Mouse (Mus musculus): ENCODE measurements around the gene Galr2. TPM values are rescaled to one million over a fixed set of nuclear protein-coding genes. Genes with fewer than 3 reads are reported as not detected.
A peak's percentile ranks its signal among the peaks of the same experiment; 100 is the strongest.

Galr2 gene
- total RNA-seq, 2 experiments from 2014 or later = 0.18 TPM; not detected in 1

DNA sequence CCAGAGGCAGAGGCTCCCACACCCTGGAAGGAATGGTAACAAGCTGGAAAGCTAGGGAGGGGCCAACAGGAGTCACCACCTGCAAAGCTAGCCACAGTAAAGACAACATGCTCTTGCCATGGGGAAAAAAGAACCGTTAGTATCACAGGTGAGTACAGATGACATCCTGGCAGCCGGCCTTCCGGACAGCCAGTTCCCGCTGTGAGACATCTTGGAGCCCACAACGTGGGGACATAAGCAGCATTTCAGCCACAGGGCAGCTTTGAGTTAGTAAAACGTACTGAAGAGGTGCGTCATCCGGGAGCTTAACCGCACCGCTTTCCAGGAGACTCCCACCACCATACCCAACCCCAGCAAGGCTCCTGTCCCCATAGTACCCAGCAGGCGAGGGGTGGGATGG lies 17.5 kb downstream of the Galr2 start:
- intact Hi-C loops (cut with DNase I) = no loop called here
- no peak for DNase-seq (ENCODE audit: low spot score in 2 of 2)

DNA sequence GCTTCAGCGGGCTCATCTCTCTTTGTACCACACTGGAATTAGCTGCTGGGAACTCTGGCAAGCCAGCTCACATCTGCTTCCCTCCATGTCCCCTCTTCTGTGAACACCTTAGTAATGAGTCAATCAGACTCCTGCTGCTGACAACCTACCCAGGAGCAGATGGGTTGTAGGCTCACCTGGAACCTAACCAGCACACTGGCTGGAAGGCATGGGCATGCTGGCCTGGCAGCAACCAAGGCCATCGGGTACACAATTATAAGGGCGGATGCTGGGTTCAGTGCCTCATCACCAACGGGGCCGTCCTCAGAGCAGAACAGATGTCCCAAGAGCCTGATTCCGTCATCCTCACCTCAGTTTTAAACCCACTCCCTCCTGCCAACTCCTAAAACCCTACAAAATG lies 17.9 kb downstream of the Galr2 start:
- DNase-seq (ENCODE audit: low spot score in 2 of 2) = no peak
- intact Hi-C loops (cut with DNase I) = no loop called here

DNA sequence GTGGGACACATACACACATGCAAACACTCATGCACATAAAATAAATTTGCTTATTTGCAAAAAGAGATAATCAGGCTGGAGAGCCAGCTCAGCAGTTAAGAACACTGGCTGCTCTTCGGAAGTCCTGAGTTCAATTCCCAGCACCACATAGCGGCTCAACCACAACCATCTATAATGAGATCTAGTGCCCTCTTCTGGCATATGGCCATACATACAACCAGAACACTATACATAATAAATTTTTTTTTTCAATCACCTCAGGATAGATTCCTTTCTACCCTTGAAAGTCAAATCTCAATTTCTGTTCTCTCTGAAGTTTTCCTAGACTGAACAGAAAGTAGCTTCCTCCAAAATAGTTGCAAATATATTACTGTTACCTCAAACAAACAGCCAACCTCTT lies 24.7 kb downstream of the Galr2 start:
- DNase-seq (ENCODE audit: low spot score in 2 of 2) = no peak
- intact Hi-C loops (cut with DNase I) = loop anchor here (5.0 kb wide), 1 partner anchor 33 kb away; the partner anchor contains the start of gene Srp68

DNA sequence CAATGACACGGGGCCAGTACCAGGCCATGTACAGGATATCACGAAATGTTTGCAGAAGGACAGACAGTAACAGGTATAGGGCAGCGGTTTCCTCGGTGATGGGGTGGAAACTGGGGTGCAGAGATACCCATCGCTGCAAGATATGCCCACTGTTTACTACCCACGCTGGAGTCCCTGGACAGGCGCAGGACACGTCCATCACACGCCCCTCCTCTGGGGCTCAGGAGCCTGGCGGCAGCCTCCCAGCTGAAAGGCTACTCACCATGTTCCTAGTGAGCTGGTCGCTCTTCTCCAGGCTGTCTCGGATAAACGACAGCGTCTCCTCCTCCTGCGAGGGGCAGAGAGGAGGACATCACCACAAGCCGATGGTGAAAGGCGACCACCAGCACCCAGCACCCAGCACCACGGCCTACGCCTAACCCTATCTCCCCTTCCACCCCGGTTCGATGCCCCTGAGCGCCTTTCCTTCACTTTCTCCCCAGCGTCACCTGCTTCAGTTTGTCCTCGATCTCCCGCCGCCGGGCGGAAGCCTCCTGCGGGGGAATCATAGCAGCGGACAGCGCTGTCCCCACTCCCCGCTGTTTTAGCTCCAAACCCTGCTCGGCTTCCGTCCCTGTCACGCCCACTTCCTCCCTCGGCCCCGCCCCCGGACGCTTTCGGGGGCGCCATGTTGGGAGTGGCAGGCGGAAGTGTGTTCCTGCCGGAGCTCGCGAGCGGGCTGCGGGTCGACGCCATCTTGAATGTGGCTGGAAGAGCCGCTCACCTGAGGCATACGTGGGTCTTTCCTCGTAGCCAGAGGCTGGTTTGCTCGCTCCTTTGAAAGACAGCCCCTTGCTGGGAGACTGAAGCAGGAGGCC lies 25.6 kb downstream of the Galr2 start:
- DNase-seq (ENCODE audit: low spot score in 2 of 2) = peak; percentile 89 to 92
- intact Hi-C loops (cut with DNase I) = loop anchor here (5.0 kb wide), 1 partner anchor 34 kb away; the partner anchor contains the start of gene Srp68

DNA sequence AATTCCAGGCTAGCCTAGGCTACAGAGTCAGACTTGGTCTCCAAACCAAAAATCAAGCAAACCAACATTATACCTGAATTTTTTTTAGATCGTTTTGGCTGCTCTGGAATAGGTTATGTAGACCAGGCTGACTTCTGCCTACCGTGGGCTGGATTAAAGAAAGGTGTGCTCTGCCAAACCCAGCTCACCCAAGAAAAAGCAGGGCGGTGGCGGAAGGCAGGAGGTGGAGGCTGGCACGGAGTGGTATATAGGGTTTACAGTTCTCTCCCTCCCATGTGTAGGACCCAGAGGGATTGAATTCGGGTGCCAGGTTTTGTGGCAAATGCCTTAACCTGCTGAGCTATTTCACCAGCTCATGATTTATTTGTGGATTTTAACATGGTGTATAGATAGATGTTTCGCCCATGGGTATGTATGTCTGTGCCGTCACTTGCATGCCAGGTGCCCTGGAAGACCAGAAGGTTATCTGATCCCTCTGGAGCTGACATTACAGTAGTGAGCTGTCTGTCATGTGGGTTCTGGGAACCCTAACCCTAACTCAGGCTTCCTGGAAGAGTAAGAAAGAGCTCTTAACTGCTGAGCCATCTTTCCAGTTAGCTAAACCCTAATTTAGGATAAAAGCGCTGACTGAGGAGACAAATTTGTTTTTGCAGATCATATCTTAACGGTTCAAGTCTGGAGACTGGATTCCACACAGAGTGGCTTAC lies 26.4 kb downstream of the Galr2 start, which contains the start of gene Exoc7:
TSS of gene Exoc7 (minus strand) at position 215 of the 707 bp plus-strand sequence.
- no peak for DNase-seq (ENCODE audit: low spot score in 2 of 2)
- intact Hi-C loops (cut with DNase I) = loop anchor here (5.0 kb wide), 1 partner anchor 35 kb away; the partner anchor contains the start of gene Srp68

DNA sequence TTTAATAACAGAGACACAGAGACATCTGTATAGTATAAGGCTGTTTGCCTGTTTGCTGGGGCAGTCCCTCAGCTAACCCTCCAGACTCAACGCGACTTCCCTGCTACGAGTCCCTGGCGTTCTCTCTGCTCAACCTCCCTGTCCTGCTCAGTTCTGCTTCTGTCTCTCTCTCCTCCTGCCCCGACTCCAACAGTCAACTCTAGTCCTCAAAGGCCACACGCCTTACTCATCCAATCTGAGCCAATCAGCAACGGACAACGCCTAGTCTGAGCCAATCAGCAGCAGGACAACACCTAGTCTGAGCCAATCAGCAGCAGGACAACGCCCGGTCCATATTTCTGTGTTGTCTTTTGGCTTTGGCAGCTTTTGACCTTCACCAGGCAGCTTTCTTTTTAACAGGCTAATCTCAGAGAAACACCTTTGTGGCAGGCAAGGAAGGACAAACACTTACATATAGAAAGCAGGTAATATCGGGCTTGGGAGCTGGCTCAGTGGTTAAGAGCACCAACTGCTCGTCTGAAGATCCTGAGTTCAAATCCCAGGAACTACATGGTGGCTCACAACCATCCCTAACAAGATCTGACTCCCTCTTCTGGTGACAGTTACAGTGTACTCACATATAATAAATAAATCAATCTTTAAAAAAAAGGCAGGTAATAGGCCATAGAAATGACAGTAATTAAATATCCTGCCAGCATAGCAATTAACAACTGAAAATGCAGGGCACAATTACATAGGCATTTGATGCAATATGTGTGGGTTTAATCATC lies 27.2 kb downstream of the Galr2 start:
- intact Hi-C loops (cut with DNase I) = loop anchor here (5.0 kb wide), 1 partner anchor 36 kb away; the partner anchor contains the start of gene Srp68
- DNase-seq (ENCODE audit: low spot score in 2 of 2) = no peak

DNA sequence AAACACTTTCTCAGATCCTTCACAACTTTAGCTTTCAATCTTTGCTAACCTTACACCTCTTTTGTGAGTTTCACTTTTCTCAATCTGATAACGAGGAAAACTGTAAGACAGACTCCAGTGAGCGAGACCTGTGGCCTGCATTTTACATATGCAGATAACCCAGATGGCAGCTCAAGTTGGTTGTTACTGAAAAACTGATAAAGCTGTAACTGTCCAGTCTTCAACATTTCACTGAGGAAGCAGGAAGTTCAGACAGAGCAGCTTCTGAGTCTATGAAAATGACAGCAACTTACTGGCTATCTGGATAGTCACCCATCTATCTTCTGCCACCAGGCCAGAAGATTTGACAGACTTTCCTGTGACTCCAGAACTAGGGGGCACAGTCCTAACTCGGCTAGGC lies 28.9 kb downstream of the Galr2 start:
- no peak for DNase-seq (ENCODE audit: low spot score in 2 of 2)
- intact Hi-C loops (cut with DNase I) = loop anchor here (5.0 kb wide), 1 partner anchor 37 kb away; the partner anchor contains the start of gene Srp68

DNA sequence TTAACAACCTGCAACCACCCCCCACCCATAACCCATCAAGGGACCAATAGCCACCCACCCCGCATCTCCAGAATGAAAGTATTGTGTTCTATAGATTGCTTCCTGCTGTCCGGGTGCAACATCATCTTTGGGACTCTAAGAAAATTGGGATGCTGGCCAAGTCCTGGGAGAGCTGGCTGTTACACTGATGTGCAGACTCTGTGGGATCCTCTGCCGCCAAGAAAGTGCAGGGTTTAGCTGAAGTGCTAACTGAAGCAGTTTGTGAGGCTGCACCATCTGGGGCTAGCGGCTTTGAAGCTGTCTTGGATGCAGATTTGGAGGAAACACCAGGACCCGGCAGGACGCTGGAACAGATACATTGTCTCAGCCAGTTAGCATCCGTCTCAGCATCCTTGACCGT lies 30.4 kb downstream of the Galr2 start:
- DNase-seq (ENCODE audit: low spot score in 2 of 2) = peak; percentile 47 to 71
- intact Hi-C loops (cut with DNase I) = no loop called here

DNA sequence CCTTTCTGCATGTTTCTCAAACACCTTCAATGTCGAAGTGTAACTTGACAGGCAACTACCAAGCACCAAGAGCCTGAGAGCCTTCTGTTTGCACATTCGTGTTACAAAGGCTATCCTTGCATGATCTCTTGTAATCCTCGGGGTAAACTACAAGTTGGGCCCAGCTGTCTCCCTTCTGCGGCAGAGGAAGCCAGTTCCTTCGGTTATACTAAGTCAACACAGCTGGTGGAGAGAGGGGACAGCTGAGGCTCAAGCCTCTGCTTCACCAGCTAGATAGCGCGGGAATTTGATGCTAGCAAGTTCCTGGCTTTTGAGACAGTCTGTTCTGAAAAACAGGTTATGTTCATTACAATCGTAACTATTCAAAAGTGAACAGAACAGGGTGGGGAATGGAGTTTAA lies 31.6 kb downstream of the Galr2 start:
- DNase-seq (ENCODE audit: low spot score in 2 of 2) = no peak
- intact Hi-C loops (cut with DNase I) = no loop called here

DNA sequence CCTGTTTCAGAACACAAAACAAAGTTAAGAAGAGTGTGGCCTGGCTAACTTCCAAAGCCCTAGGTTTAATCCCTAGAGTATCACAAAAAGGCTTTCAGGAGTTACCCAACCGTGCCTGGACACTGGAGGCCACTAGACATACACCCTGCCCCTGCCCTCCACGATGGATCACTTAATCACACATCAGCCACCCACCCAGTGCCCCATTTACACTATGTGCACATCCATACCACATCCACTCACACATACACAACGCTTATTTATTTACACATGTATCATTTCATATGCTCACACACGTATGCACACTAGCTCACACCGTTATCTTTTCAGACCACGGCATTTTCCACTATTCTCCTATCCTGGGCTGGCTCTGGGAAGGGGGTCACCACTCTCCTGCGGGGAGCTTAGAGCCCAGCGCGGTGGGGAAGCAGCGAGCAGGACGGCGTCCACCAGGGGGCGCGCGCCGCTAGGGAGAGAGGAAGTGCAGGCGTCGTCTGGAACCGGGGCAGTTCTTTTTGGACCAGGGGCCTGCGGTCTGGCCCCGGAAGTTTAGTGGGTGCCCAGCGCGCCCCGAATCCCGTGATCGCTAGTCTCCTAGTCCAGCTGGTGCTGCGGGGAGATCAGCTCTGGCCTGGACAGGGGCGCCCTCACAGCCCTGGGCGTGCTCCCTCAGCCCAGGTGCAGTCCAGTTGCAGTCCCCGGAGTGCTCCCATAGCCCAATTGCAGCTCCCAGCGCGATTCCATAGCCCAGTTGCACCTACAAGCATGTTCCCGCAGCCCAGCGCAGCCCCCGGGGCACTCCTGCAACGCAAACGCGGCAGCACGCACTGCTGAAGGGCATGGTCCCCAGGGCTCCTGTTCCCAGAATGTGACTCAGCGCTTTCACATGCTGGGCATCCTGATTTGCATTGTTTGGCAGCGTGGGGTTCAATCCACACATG lies 38.2 kb downstream of the Galr2 start:
- DNase-seq (ENCODE audit: low spot score in 2 of 2) = peak; percentile 68 to 86

DNA sequence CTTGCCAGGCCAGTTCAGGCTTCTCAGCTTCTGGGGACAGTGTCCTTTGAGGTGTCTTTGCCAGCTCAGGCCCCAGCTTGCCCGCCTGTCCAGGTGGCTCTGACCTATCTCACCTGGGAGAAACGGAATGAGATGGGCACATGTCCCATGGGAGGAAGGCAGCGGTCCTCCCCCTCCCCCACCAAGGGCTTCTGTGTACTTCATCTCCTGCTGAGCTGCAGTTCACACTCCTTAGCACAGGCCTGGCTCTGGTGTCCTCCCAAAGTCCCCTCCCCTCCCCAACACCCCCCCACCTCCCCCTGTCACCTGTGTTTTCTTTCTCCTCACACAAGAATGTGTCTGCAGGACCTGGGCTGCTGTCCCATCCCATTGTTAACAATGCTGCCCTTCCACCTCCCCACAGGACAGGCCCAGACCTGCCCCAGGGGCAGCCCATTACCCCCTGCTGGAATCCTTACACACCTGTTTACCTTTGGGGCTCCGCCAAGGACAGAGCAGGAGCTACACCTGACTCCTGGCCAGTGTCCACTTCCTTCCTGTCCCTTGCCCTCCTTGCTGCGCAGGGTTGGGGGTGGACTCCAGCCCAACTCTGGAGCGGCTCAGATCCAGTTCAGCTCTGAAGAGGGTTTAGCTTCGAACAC lies 46.3 kb downstream of the Galr2 start:
- no peak for DNase-seq (ENCODE audit: low spot score in 2 of 2)
- intact Hi-C loops (cut with DNase I) = no loop called here

More for the DNA sequence above, 38.2 kb downstream of the Galr2 start:
- intact Hi-C loops (cut with DNase I) = loop anchor here (1.0 to 2.0 kb wide), 2 partner anchors 52 to 127 kb away; no protein-coding TSS in a partner anchor

DNA sequence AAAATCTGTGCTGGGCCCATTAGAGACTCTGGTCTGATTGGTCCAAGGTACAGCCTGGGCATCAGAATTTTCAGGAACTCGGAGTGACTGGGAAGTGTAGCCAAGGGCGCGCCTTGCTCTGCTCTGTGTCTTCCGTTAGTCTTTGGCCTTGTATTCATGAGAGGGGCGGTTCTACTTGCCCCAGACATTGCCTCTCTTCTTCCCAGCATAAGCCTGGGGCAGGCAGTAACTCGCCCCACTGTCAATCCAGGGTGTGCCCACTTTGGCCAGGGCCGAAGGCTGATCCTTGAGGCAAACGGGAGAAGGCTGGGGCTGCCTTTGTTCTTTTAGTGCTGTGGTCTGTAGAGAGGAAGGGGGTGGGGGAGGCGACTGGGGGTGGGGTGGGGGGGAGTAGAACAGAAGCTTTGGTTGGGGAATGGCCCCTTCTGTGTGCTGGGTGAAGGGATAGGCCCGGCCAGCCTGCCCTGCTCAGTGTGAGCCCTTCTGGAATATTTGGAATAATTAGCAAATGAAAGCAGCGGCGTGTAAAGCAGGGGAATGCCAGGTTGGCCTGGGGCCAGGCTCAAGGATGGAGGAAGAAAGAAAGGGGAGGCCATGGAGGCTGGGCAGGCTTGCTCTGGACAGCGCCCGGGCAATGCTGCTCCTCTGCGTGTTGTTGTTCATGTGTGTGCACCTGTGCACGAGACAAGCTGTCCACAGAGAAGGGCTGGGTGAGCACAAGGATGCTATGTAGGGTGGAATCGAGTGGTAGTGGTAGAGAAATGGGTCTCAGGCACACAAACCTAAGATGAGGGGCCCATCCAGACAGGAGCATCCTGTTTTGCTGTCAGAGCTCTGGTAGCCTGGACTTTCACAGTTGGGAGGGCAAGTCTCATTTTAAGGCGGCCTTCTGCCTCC lies 48.8 kb downstream of the Galr2 start:
- DNase-seq (ENCODE audit: low spot score in 2 of 2) = no peak
- intact Hi-C loops (cut with DNase I) = no loop called here

DNA sequence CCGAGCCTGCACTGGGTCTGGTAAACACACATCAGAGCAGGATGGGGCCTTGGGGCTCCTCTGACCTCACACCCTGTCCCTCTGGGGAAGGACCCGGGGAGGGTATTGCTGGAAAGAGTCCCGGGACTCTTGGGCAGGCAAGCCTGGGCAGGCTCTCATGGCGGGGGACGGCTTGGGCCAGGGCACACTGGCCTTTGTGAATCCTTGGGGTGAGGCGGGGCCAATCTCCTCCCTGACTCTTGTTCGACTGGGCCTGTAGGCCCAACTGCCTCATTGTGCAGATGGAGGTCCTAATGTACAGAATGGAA lies 49.4 kb downstream of the Galr2 start:
- intact Hi-C loops (cut with DNase I) = no loop called here
- DNase-seq (ENCODE audit: low spot score in 2 of 2) = no peak

DNA sequence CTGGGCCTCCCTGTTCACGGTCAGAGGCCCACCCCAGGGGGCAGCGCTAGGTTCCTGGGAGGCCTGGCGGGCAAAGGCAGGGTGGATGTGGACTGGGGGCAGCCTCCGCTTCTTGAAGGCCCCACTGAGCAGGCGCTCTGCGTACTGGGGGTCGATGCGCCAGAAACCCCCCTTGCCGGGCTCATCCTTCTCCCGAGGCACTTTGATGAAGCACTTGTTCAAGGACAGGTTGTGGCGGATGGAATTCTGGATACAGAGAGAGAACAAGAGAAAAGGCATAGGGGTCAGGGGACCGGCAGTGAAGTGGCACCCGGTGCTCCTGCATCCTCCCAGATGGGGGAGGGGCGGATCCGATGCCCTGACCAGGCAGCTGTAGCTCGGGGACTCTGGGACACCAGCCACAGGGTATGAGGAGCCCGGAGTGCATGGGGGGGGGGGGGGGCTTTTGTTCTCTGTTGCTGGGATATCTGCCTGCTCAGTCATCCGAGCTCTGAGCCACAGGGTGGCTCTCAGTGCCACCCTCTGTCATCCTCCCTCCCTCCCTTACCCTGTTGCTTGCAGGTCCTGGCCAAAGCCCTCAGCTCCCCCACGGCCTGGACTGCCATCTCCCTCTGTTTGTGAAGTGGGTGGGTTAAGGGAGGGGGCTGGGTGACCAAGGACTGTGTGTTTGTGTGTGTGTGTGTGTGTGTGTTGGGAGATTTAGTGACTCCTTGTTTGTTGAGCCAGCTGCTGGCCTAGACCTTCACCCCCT lies 51.7 kb downstream of the Galr2 start:
- intact Hi-C loops (cut with DNase I) = no loop called here
- DNase-seq (ENCODE audit: low spot score in 2 of 2) = peak; percentile 48 to 52

DNA sequence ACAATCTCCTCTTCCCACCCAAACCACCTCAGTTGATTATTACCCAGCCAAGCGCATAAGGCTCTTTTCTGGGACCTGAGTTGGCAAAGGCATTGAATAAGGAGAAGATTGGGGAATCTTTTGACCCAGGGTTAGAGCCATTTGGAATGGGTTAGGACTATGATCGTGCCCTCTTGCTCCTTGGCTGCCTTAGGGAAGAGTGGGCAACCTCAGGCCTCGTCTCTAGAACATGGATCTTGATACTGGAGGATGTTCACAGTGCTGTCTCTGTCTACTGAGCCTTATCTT lies 52.2 kb downstream of the Galr2 start:
- DNase-seq (ENCODE audit: low spot score in 2 of 2) = no peak
- intact Hi-C loops (cut with DNase I) = no loop called here
